Mouse (Mus musculus) stomach, embryonic 15.5 days (tissue): ENCODE measurements around the gene Atp1b2. TPM values are rescaled to one million over a fixed set of nuclear protein-coding genes. Genes with fewer than 3 reads are reported as not detected.
A peak's percentile ranks its signal among the peaks of the same experiment; 100 is the strongest.

Experiments
- ATAC-seq: fragments of 200-750 bp; cut with Nextera tagmentation; 2 replicates; pipeline ENCODE4 v1.8.0; 2017; ENCODE audit warnings: low read depth, moderate number of reproducible peaks, moderate TSS enrichment; ENCODE audit not compliant: insufficient read depth, low FRiP score
- H3K27ac ChIP-seq: fragments of 300-500 bp; sonication (generic); 2 replicates; pipeline ENCODE4 v1.5.1; 2015; ENCODE audit warnings: mild to moderate bottlenecking, inconsistent platforms
- H3K27me3 ChIP-seq: fragments of 300-500 bp; sonication (generic); replicated peaks from 2 replicates; pipeline ENCODE4 v1.6.1; 2015; ENCODE audit warnings: inconsistent platforms
- H3K36me3 ChIP-seq: fragments of 300-500 bp; sonication (generic); 2 replicates; pipeline ENCODE4 v1.6.1; 2015; ENCODE audit warnings: inconsistent platforms
- H3K4me1 ChIP-seq: fragments of 300-500 bp; sonication (generic); 2 replicates; pipeline ENCODE4 v1.6.1; 2015; ENCODE audit warnings: inconsistent platforms
- H3K4me2 ChIP-seq: fragments of 300-500 bp; sonication (generic); 2 replicates; pipeline ENCODE4 v1.6.1; 2015; ENCODE audit warnings: mild to moderate bottlenecking, inconsistent platforms
- H3K4me3 ChIP-seq: fragments of 300-500 bp; sonication (generic); replicated peaks from 2 replicates; pipeline ENCODE4 v1.5.1; 2015; ENCODE audit warnings: inconsistent platforms
- H3K9ac ChIP-seq: fragments of 300-500 bp; sonication (generic); 2 replicates; pipeline ENCODE4 v1.6.1; 2015; ENCODE audit warnings: inconsistent platforms
- H3K9me3 ChIP-seq: fragments of 300-500 bp; sonication (generic); 2 replicates; pipeline ENCODE4 v1.6.1; 2016; ENCODE audit warnings: inconsistent platforms
- WGBS: fragments of 180-500 bp; shearing (Covaris S2); methylation state at CpG from one replicate; pipeline ENCODE4 v1.1.7; 2015; 5-methylcytosine and 5-hydroxymethylcytosine counted together
- polyA plus RNA-seq: library from polyadenylated mRNA; unstranded; fragments of >200 nt; fragmentation: Nextera tagmentation; extraction: Ambion mirVana; gene quantifications from 2 replicates; pipeline ENCODE4 v1.2.1, GENCODE M21; 2015

Gene Atp1b2
- polyA plus RNA-seq, 1 experiment from 2014 or later, result 7.7 TPM

DNA sequence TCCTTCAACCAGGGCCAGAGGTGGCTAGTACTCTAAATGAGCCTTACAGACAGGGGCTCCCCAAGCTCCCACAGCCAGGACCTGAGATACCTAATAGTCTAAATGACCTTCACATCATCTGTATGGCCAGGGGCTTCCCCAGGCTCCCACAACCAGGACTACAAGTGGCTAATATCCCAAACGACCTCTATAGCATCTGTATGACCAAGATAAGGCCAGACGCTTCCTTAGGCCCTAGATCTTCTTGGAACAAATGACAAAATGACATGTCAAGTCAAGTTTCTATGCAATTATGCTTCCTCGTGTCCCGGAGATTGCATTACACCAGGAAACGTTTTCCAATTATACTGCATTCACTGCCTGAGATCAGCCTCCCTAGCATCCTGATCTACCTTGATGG is 29.4 kb downstream of the Atp1b2 start:
- Histone ChIP-seq H3K27me3 (no peaks in the 10 kb centered on the region), H3K4me2 (no peak overlapping the region), H3K4me3 (no peak overlapping the region), H3K9ac (no peak overlapping the region), H3K4me1 (peaks cover 20% of the 10 kb centered on the region), H3K27ac (no peak overlapping the region), H3K36me3 (peaks cover 2% of the 10 kb centered on the region; the same call in 1 of the 2 replicates), H3K9me3 (no peaks in the 10 kb centered on the region)
- no peak for ATAC-seq
- WGBS, result 68% methylated on average over 5 of the region's 5 CpGs

DNA sequence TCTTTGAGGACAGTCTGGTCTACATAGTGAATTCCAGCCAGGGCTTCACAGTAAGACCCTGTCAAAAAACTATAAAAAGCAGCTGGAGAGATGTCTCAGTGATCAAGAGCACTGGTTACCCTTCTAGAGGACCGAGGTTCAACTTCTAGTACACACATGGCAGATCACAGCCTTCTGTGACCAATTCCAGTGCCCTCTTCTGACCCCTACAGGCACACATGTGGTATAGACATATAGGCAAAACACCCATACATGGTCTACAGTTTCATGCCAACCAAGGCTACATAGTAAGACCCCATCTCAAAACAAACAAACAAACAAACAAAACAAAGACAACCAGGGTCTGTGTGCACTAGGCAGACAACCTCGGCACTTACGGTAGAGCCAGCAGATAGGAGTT is 30.5 kb downstream of the Atp1b2 start:
- no peaks in the 10 kb centered on the region for H3K9me3 ChIP-seq
- H3K36me3 ChIP-seq, result peaks cover 11% of the 10 kb centered on the region; the same call in 1 of the 2 replicates
- peaks cover 20% of the 10 kb centered on the region for H3K4me1 ChIP-seq
- H3K27ac ChIP-seq, result no peak overlapping the region
- 62% methylated on average over 3 of the region's 3 CpGs for WGBS
- H3K4me2 ChIP-seq, result no peak overlapping the region
- H3K27me3 ChIP-seq, result no peaks in the 10 kb centered on the region
- ATAC-seq, result no peak
- H3K9ac ChIP-seq, result no peak overlapping the region
- no peak overlapping the region for H3K4me3 ChIP-seq

DNA sequence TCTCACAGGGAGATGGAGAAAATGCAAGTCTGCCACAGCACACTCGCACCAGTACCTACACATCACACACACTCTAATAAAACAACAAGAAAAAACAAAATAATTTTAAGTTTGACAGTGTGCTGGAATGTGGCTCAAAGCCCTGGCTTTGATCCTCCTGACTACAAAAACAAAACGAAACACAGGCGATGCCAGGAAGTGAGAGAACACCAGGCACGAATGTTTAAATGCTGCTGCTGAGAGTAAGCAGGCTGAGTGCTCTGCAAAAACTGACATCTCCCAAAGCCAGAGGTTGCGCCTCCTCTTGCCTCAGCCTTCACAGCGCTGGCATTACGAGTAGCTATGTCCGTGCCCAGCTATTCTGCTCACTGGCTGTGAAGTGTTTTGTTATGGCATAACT is 40.6 kb downstream of the Atp1b2 start:
- H3K4me2 ChIP-seq, result no peak overlapping the region
- no peaks in the 10 kb centered on the region for H3K9me3 ChIP-seq
- H3K36me3 ChIP-seq, result peaks cover 17% of the 10 kb centered on the region; the same call in 1 of the 2 replicates
- 80% methylated on average over 8 of the region's 8 CpGs for WGBS
- no peak overlapping the region for H3K9ac ChIP-seq
- no peak overlapping the region for H3K4me3 ChIP-seq
- ATAC-seq, result no peak
- no peak overlapping the region for H3K27ac ChIP-seq
- peaks cover 8% of the 10 kb centered on the region; the same call in 1 of the 2 replicates for H3K4me1 ChIP-seq
- no peaks in the 10 kb centered on the region for H3K27me3 ChIP-seq

- H3K9ac ChIP-seq, result no peak overlapping the region
Measured at GRCm38 (mm10) chr11:69564391-69564790, 41.4 kb downstream of the Atp1b2 start.

GRCm38 (mm10) chr11:69563373-69563772 is 42.4 kb downstream of the Atp1b2 start:
- Histone ChIP-seq H3K4me1 (peaks cover 26% of the 10 kb centered on the region), H3K36me3 (peaks cover 14% of the 10 kb centered on the region; the same call in 1 of the 2 replicates), H3K4me2 (no peak overlapping the region), H3K27ac (no peak overlapping the region), H3K27me3 (no peaks in the 10 kb centered on the region), H3K9ac (no peak overlapping the region), H3K9me3 (no peaks in the 10 kb centered on the region), H3K4me3 (no peak overlapping the region)
- no peak for ATAC-seq
- 79% methylated on average over 13 of the region's 13 CpGs for WGBS

More at GRCm38 (mm10) chr11:69564391-69564790, 41.4 kb downstream of the Atp1b2 start:
- peaks cover 15% of the 10 kb centered on the region for H3K4me1 ChIP-seq
- WGBS, result 55% methylated on average over 3 of the region's 3 CpGs
- ATAC-seq, result no peak
- H3K27me3 ChIP-seq, result no peaks in the 10 kb centered on the region
- H3K27ac ChIP-seq, result no peak overlapping the region
- no peaks in the 10 kb centered on the region for H3K9me3 ChIP-seq
- no peak overlapping the region for H3K4me3 ChIP-seq
- H3K36me3 ChIP-seq, result peaks cover 14% of the 10 kb centered on the region; the same call in 1 of the 2 replicates
- no peak overlapping the region for H3K4me2 ChIP-seq

- no peaks in the 10 kb centered on the region for H3K27me3 ChIP-seq
- no peaks in the 10 kb centered on the region for H3K9me3 ChIP-seq
- H3K9ac ChIP-seq, result no peak overlapping the region
- H3K27ac ChIP-seq, result no peak overlapping the region
- no peak overlapping the region for H3K4me3 ChIP-seq
- WGBS, result 37% methylated on average over 16 of the region's 16 CpGs
- H3K4me2 ChIP-seq, result peak overlapping the region; percentile 94
- ATAC-seq, result no peak
- peaks cover 26% of the 10 kb centered on the region for H3K4me1 ChIP-seq
- H3K36me3 ChIP-seq, result peaks cover 14% of the 10 kb centered on the region; the same call in 1 of the 2 replicates
Measured at GRCm38 (mm10) chr11:69560896-69561854, 44.6 kb downstream of the Atp1b2 start.

DNA sequence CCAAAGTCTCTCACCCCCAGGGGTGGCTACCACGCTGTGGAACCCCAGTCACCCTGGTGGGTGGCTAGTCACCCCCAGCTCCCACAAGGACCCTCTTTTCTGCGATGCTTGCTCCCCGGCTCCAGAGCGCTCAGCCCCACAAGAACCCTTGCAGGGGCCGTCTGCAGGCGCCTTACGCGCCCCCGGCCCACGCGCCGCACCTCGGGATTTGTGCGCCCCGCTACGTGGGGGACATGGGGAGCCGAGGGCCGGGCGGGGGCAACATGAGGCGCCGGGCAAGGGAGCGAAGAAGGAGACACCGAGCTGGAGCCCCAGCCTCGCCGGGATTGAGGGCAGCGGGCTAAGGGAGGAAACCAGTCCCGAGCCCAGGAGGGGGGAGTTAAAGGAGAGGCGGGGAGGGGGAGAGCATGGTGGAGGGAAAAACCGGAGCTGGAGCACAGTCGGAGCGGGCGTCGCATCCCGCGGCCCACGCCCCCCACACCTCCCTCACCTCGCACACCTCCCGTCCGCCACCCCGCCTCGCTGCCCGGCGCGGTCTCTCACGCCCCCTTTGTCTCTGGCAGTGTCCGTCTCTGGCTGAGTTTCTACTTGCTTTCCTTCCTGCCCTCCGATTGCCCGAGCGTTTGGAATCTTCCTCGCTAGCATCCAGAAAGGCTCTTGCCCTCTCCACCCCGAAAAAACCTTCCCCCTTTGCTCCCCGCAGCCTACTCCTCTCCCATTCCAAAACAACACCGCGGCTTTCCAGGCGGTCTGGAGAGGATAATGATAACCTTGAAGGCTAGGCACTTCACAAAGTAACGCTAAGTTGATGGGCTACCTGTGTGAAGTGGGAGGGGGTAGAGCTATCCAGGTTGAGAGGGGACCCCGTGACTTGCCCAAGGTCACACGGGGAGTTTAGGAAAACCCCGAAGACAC is 45.6 kb downstream of the Atp1b2 start, which contains the start of gene Efnb3:
Efnb3 (minus strand) TSS at position 355 of the 915 bp plus-strand sequence.
- WGBS, result 4% methylated on average over 55 of the region's 59 CpGs
- peak within 1 kb of the TSS; percentile 4; the same call in 1 of the 2 replicates for H3K27ac ChIP-seq
- no peak for ATAC-seq
- H3K9me3 ChIP-seq, result no peaks in the 10 kb centered on the region
- peak within 1 kb of the TSS; percentile 94 for H3K4me2 ChIP-seq
- peak within 1 kb of the TSS; percentile 66 for H3K9ac ChIP-seq
- peaks cover 26% of the 10 kb centered on the region for H3K4me1 ChIP-seq
- no peaks in the 10 kb centered on the region for H3K27me3 ChIP-seq
- H3K36me3 ChIP-seq, result peaks cover 10% of the 10 kb centered on the region; the same call in 1 of the 2 replicates
- peak within 1 kb of the TSS; percentile 59 for H3K4me3 ChIP-seq

GRCm38 (mm10) chr11:69559183-69559582 is 46.6 kb downstream of the Atp1b2 start:
- H3K4me3 ChIP-seq, result peak overlapping the region; percentile 59
- H3K4me2 ChIP-seq, result peak overlapping the region; percentile 94
- 14% methylated on average over 5 of the region's 5 CpGs for WGBS
- ATAC-seq, result no peak
- H3K9ac ChIP-seq, result no peak overlapping the region
- no peak overlapping the region for H3K27ac ChIP-seq
- H3K27me3 ChIP-seq, result no peaks in the 10 kb centered on the region
- peaks cover 26% of the 10 kb centered on the region for H3K4me1 ChIP-seq
- H3K36me3 ChIP-seq, result peaks cover 10% of the 10 kb centered on the region; the same call in 1 of the 2 replicates
- no peaks in the 10 kb centered on the region for H3K9me3 ChIP-seq

DNA sequence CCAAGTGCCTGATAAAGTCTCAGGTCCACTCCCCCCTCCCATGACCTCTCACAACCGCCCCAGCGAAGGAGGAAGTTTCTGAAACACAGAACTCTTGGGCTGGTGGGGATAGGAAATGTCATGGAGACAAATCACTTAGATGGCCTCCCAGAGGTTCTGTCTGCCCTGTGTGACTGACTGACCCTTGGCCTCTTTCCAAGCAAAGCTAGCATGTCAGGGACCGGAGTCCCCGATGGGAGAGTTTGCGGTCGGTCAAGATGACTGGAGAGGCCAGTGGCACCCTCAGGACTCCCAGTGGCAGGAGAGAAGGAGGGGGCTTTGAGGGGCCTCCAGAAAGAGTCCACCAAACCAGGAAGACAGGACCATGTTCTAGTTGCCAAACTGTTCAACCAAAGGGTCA is 47.0 kb downstream of the Atp1b2 start:
- H3K4me3 ChIP-seq, result peak overlapping the region; percentile 59
- 21% methylated on average over 6 of the region's 6 CpGs for WGBS
- peak overlapping the region; percentile 94 for H3K4me2 ChIP-seq
- no peaks in the 10 kb centered on the region for H3K27me3 ChIP-seq
- no peaks in the 10 kb centered on the region for H3K9me3 ChIP-seq
- H3K9ac ChIP-seq, result no peak overlapping the region
- H3K4me1 ChIP-seq, result peaks cover 26% of the 10 kb centered on the region
- H3K36me3 ChIP-seq, result peaks cover 10% of the 10 kb centered on the region; the same call in 1 of the 2 replicates
- no peak overlapping the region for H3K27ac ChIP-seq
- ATAC-seq, result no peak

DNA sequence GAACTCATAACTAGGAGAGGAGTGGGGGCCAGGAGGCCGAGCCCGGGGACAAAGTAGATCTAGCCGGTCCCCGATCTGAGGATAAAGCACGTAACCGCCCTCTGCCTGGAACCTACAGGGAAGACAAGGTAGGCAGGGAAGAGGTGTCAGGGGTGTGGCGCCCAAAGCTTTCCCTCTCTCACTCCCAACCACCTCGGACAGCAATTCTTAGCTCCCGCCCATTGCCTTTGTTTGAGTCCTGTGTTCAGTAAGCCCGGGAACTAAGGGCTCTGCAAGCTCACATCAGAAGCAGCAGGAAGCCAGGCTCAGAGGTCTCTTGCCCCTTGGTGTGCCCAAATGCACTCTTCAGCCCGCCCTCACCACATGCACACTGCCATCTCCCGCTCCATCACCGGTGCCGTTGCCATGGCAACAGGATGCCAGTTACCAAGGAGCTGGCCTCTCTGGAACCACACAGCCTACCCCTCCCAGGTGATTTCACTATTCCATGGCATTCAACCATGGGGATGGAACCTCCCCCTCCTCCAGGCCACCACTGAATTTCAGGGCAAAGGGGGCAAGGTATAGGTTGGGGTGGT is 48.3 kb downstream of the Atp1b2 start:
- ATAC-seq, result no peak
- peaks cover 26% of the 10 kb centered on the region for H3K4me1 ChIP-seq
- H3K36me3 ChIP-seq, result peaks cover 7% of the 10 kb centered on the region; the same call in 1 of the 2 replicates
- no peak overlapping the region for H3K9ac ChIP-seq
- no peak overlapping the region for H3K27ac ChIP-seq
- 45% methylated on average over 14 of the region's 14 CpGs for WGBS
- H3K4me2 ChIP-seq, result no peak overlapping the region
- no peak overlapping the region for H3K4me3 ChIP-seq
- no peaks in the 10 kb centered on the region for H3K9me3 ChIP-seq
- H3K27me3 ChIP-seq, result 0 out of 2 replicates have a peak, but pooled peaks cover 3% of the 10 kb centered on the region

- no peaks in the 10 kb centered on the region for H3K9me3 ChIP-seq
- WGBS, result 77% methylated on average over 5 of the region's 5 CpGs
- no peak overlapping the region for H3K9ac ChIP-seq
- H3K4me1 ChIP-seq, result peaks cover 13% of the 10 kb centered on the region
- H3K36me3 ChIP-seq, result no peaks in the 10 kb centered on the region
- ATAC-seq, result no peak
- no peak overlapping the region for H3K4me3 ChIP-seq
- 0 out of 2 replicates have a peak, but pooled peaks cover 3% of the 10 kb centered on the region for H3K27me3 ChIP-seq
- no peak overlapping the region for H3K27ac ChIP-seq
- H3K4me2 ChIP-seq, result no peak overlapping the region
Measured at GRCm38 (mm10) chr11:69554539-69555140, 51.1 kb downstream of the Atp1b2 start.
